8 mouse cellular contexts compared by ENCODE assay signal in the genomic region with DNA sequence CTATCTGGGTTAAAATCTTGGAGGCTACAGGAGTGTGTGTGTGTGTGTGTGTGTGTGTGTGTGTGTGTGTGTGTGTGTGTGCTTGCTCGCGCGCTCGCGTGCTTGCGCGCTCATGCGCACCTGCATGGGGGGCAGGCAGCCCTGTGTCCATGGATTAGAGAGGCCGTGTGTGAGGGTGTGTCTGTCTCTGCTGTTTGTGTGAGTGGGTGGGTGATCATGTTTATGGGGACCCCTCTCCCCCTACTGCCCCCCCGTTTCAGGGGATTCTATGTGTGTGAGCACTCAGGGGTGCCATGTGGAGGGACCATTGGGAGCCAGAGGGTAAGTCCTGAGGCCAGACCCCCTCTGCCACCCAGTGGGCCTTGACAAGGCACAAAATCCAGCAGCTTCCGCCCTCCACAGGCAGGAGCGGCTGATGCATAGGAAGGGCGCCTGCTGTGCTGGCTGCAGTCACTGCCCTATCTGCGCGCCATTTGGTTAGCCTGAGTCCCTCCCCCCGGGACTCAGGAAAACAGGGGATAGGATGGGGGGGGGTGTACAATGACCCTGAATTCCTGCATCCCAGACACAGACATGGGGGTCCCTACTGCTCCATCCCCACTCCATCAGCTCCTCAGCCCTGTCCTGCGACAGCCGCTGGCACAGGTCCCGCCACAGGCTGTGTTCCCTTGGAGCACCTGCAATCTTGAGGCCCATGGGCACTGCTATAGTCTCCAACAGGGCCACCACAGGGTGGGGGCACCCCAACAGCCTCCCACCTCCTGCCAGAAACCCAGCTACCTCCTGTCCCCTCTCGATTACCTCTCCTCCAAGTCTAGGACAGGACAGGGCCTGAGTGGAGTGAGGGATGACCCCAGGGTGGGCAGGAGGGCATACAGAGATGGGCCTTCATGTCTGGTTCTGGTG. TPM values are rescaled to one million over a fixed set of nuclear protein-coding genes. Genes with fewer than 3 reads are reported as not detected.
DNase-seq lines count a peak whose midpoint lies in the region; ATAC-seq and TF ChIP-seq lines count a peak whose summit lies in the region.
"Had no signal": no experiment of that assay in that cellular context is flagged by ENCODE, and none has a peak within 500 bp of the region (broad histone marks: within the 10 kb centered on the region; RNA-seq: fewer than 3 reads in every experiment).

No protein-coding gene starts in this region.

- peaks cover 49% of the 10 kb centered on the region for H3K27me3 ChIP-seq in lung, postnatal 0 days (replicated peaks; ENCODE audit: insufficient read depth, low read length)
- peaks cover 56% of the 10 kb centered on the region for H3K27me3 ChIP-seq in embryonic facial prominence, embryonic 11.5 days (ENCODE audit: control insufficient read depth, insufficient read depth, low read length)
- peaks cover 82% of the 10 kb centered on the region for H3K27me3 ChIP-seq in intestine, embryonic 14.5 days (replicated peaks; ENCODE audit: control insufficient read depth, insufficient read depth, low read length)
- peaks cover 74% of the 10 kb centered on the region for H3K27me3 ChIP-seq in stomach, embryonic 15.5 days (replicated peaks)

- H3K9ac ChIP-seq in lung, postnatal 0 days (replicated peaks; ENCODE audit: low read depth) = no peak overlapping the region
- H3K9ac ChIP-seq in embryonic facial prominence, embryonic 11.5 days (replicated peaks; ENCODE audit: low read length) = peak overlapping the region; percentile 61
- H3K9ac ChIP-seq in intestine, embryonic 14.5 days (ENCODE audit: low read length) = peak overlapping the region; percentile 40; the same call in 1 of the 2 replicates
- H3K9ac ChIP-seq in stomach, embryonic 15.5 days = no peak overlapping the region

- peak overlapping the region; percentile 41 for H3K4me2 ChIP-seq in lung, postnatal 0 days (replicated peaks; ENCODE audit: low read depth, low read length)
- peak overlapping the region; percentile 57 for H3K4me2 ChIP-seq in embryonic facial prominence, embryonic 11.5 days (ENCODE audit: low read depth, low read length)
- H3K4me2 ChIP-seq in intestine, embryonic 14.5 days (ENCODE audit: low read length) = peak overlapping the region; percentile 33; the same call in 1 of the 2 replicates
- H3K4me2 ChIP-seq in stomach, embryonic 15.5 days = peak overlapping the region; percentile 10; the same call in 1 of the 2 replicates

- H3K9me3 ChIP-seq in lung, postnatal 0 days (ENCODE audit: low read length) = no peaks in the 10 kb centered on the region
- no peaks in the 10 kb centered on the region for H3K9me3 ChIP-seq in embryonic facial prominence, embryonic 11.5 days (replicated peaks; ENCODE audit: control insufficient read depth, low read length)
- no peaks in the 10 kb centered on the region for H3K9me3 ChIP-seq in intestine, embryonic 14.5 days (ENCODE audit: control insufficient read depth, low read length)
- H3K9me3 ChIP-seq in stomach, embryonic 15.5 days = no peaks in the 10 kb centered on the region

- no peak overlapping the region; the same call in 1 of the 2 replicates for H3K4me3 ChIP-seq in lung, postnatal 0 days (ENCODE audit: low read depth, low read length)
- peak overlapping the region; percentile 36 for H3K4me3 ChIP-seq in embryonic facial prominence, embryonic 11.5 days (ENCODE audit: low read depth, low read length)
- peak overlapping the region; percentile 26 for H3K4me3 ChIP-seq in intestine, embryonic 14.5 days (ENCODE audit: low read depth, low read length)
- H3K4me3 ChIP-seq in stomach, embryonic 15.5 days (replicated peaks) = peak overlapping the region; percentile 26

- H3K27ac ChIP-seq in lung, postnatal 0 days (ENCODE audit: low read length) = no peak overlapping the region
- H3K27ac ChIP-seq in embryonic facial prominence, embryonic 11.5 days (replicated peaks; ENCODE audit: low read depth, low read length) = no peak overlapping the region
- no peak overlapping the region for H3K27ac ChIP-seq in intestine, embryonic 14.5 days (ENCODE audit: low read depth)
- H3K27ac ChIP-seq in stomach, embryonic 15.5 days = no peak overlapping the region

- WGBS in lung, postnatal 0 days = 11% methylated on average over 18 of the region's 20 CpGs
- 7% methylated on average over 20 of the region's 20 CpGs for WGBS in embryonic facial prominence, embryonic 11.5 days
- WGBS in intestine, embryonic 14.5 days = 6% methylated on average over 20 of the region's 20 CpGs
- 15% methylated on average over 20 of the region's 20 CpGs for WGBS in stomach, embryonic 15.5 days

- no peaks in the 10 kb centered on the region for H3K4me1 ChIP-seq in lung, postnatal 0 days (ENCODE audit: insufficient read depth, low read depth, low read length)
- no peaks in the 10 kb centered on the region for H3K4me1 ChIP-seq in embryonic facial prominence, embryonic 11.5 days (ENCODE audit: control insufficient read depth, insufficient read depth, low read length)
- no peaks in the 10 kb centered on the region for H3K4me1 ChIP-seq in intestine, embryonic 14.5 days (replicated peaks; ENCODE audit: control insufficient read depth, insufficient read depth, low read length)
- H3K4me1 ChIP-seq in stomach, embryonic 15.5 days = no peaks in the 10 kb centered on the region

- peak; percentile 31 for TF ChIP-seq CTCF in lung, postnatal 0 days (IDR thresholded peaks at IDR 0.05)

- no peak for ATAC-seq in lung, postnatal 0 days
- ATAC-seq in embryonic facial prominence, embryonic 11.5 days (replicated peaks; ENCODE audit: insufficient number of reproducible peaks, low FRiP score, low TSS enrichment, low read depth) = peak; percentile 41
- ATAC-seq in intestine, embryonic 14.5 days (replicated peaks; ENCODE audit: low FRiP score, low TSS enrichment, low read depth) = no peak
- ATAC-seq in stomach, embryonic 15.5 days (ENCODE audit: insufficient read depth, low FRiP score, low read depth) = no peak
- ATAC-seq in megakaryocyte, adult 5-6 weeks (ENCODE audit: poor library complexity, severe bottlenecking) = no peak

- no peaks in the 10 kb centered on the region for H3K36me3 ChIP-seq in lung, postnatal 0 days (ENCODE audit: insufficient read depth, low read length)
- no peaks in the 10 kb centered on the region for H3K36me3 ChIP-seq in embryonic facial prominence, embryonic 11.5 days (replicated peaks; ENCODE audit: control insufficient read depth, insufficient read depth, low read depth, low read length)
- no peaks in the 10 kb centered on the region for H3K36me3 ChIP-seq in intestine, embryonic 14.5 days (ENCODE audit: control insufficient read depth, insufficient read depth, low read length)
- H3K36me3 ChIP-seq in stomach, embryonic 15.5 days = no peaks in the 10 kb centered on the region

- no peak for TF ChIP-seq EP300 in lung, postnatal 0 days (IDR thresholded peaks at IDR 0.05)

- DNase-seq in lung, postnatal 0 days (ENCODE audit: low spot score) = no peak
- DNase-seq in lung, postnatal 25 days (ENCODE audit: low spot score) = no peak
- DNase-seq in embryonic facial prominence, embryonic 11.5 days (ENCODE audit: low spot score) = peak; percentile 43
- DNase-seq in intestine, embryonic 14.5 days (ENCODE audit: low spot score) = no peak
- no peak for DNase-seq in gastrocnemius, postnatal 25 days
- DNase-seq: adrenal gland, postnatal 10 days had no signal

RNA-seq across cellular contexts. Expression of gene Lrrc4b, which starts 14.7 kb away (rescaled TPM):
- polyA plus RNA-seq in lung, postnatal 0 days (2015; fragmentation: Nextera tagmentation; extraction: Ambion mirVana) = 0.51 and 0.76 TPM in 2 replicates
- 1.9 and 3.2 TPM in 2 replicates for polyA plus RNA-seq in embryonic facial prominence, embryonic 11.5 days (2014; fragmentation: Nextera tagmentation; extraction: Ambion mirVana)
- 1.3 TPM in 2 replicates for polyA plus RNA-seq in intestine, embryonic 14.5 days (2014; fragmentation: Nextera tagmentation; extraction: Ambion mirVana)
- 0.70 and 0.81 TPM in 2 replicates for polyA plus RNA-seq in stomach, embryonic 15.5 days (2015; fragmentation: Nextera tagmentation; extraction: Ambion mirVana)
- total RNA-seq in megakaryocyte, adult 5-6 weeks (2015) = not detected in 2 replicates
- not detected in 2 replicates for total RNA-seq in megakaryocyte, adult 5-6 weeks (2017)
- under 1 TPM; 0.24 to 0.43 TPM for total RNA-seq in gastrocnemius, postnatal 25 days (2021)

RNA-seq across cellular contexts. Expression of gene Aspdh, which starts 21.7 kb away (rescaled TPM):
- polyA plus RNA-seq in lung, postnatal 0 days (2015; fragmentation: Nextera tagmentation; extraction: Ambion mirVana) = not detected in 2 replicates
- not detected in 2 replicates for polyA plus RNA-seq in embryonic facial prominence, embryonic 11.5 days (2014; fragmentation: Nextera tagmentation; extraction: Ambion mirVana)
- polyA plus RNA-seq in intestine, embryonic 14.5 days (2014; fragmentation: Nextera tagmentation; extraction: Ambion mirVana) = 0.65 TPM in 1 of 2 replicates, not detected in the other
- polyA plus RNA-seq in stomach, embryonic 15.5 days (2015; fragmentation: Nextera tagmentation; extraction: Ambion mirVana) = 0.94 and 1.7 TPM in 2 replicates
- not detected in 2 replicates for total RNA-seq in megakaryocyte, adult 5-6 weeks (2015)
- not detected in 2 replicates for total RNA-seq in megakaryocyte, adult 5-6 weeks (2017)
- total RNA-seq in gastrocnemius, postnatal 25 days (2021) = not detected

RNA-seq across cellular contexts. Expression of gene Josd2, which starts 24.3 kb away (rescaled TPM):
- 93.7 and 110 TPM in 2 replicates for polyA plus RNA-seq in lung, postnatal 0 days (2015; fragmentation: Nextera tagmentation; extraction: Ambion mirVana)
- 61.1 and 66.4 TPM in 2 replicates for polyA plus RNA-seq in embryonic facial prominence, embryonic 11.5 days (2014; fragmentation: Nextera tagmentation; extraction: Ambion mirVana)
- polyA plus RNA-seq in intestine, embryonic 14.5 days (2014; fragmentation: Nextera tagmentation; extraction: Ambion mirVana) = 72.1 and 77.0 TPM in 2 replicates
- polyA plus RNA-seq in stomach, embryonic 15.5 days (2015; fragmentation: Nextera tagmentation; extraction: Ambion mirVana) = 91.3 and 105 TPM in 2 replicates
- 18.2 and 20.3 TPM in 2 replicates for total RNA-seq in megakaryocyte, adult 5-6 weeks (2015)
- total RNA-seq in megakaryocyte, adult 5-6 weeks (2017) = 12.5 and 14.0 TPM in 2 replicates
- 10 to 100 TPM; 62.8 to 69.1 TPM for total RNA-seq in gastrocnemius, postnatal 25 days (2021)

RNA-seq across cellular contexts. Expression of gene Emc10, which starts 52.8 kb away (rescaled TPM):
- polyA plus RNA-seq in lung, postnatal 0 days (2015; fragmentation: Nextera tagmentation; extraction: Ambion mirVana) = 59.3 and 69.2 TPM in 2 replicates
- 76.4 and 89.8 TPM in 2 replicates for polyA plus RNA-seq in embryonic facial prominence, embryonic 11.5 days (2014; fragmentation: Nextera tagmentation; extraction: Ambion mirVana)
- 107 and 116 TPM in 2 replicates for polyA plus RNA-seq in intestine, embryonic 14.5 days (2014; fragmentation: Nextera tagmentation; extraction: Ambion mirVana)
- polyA plus RNA-seq in stomach, embryonic 15.5 days (2015; fragmentation: Nextera tagmentation; extraction: Ambion mirVana) = 98.8 and 106 TPM in 2 replicates
- total RNA-seq in megakaryocyte, adult 5-6 weeks (2015) = 42.4 and 47.4 TPM in 2 replicates
- 23.1 and 27.4 TPM in 2 replicates for total RNA-seq in megakaryocyte, adult 5-6 weeks (2017)
- 10 to 100 TPM; 41.4 to 53.2 TPM for total RNA-seq in gastrocnemius, postnatal 25 days (2021)

RNA-seq across cellular contexts. Expression of gene Fam71e1, which starts 52.9 kb away (rescaled TPM):
- polyA plus RNA-seq in lung, postnatal 0 days (2015; fragmentation: Nextera tagmentation; extraction: Ambion mirVana) = 11.4 and 12.0 TPM in 2 replicates
- polyA plus RNA-seq in embryonic facial prominence, embryonic 11.5 days (2014; fragmentation: Nextera tagmentation; extraction: Ambion mirVana) = 10.8 and 11.2 TPM in 2 replicates
- 10.2 and 11.5 TPM in 2 replicates for polyA plus RNA-seq in intestine, embryonic 14.5 days (2014; fragmentation: Nextera tagmentation; extraction: Ambion mirVana)
- polyA plus RNA-seq in stomach, embryonic 15.5 days (2015; fragmentation: Nextera tagmentation; extraction: Ambion mirVana) = 9.1 and 12.3 TPM in 2 replicates
- total RNA-seq in megakaryocyte, adult 5-6 weeks (2015) = 1.7 and 2.0 TPM in 2 replicates
- 0.12 TPM in 1 of 2 replicates, not detected in the other for total RNA-seq in megakaryocyte, adult 5-6 weeks (2017)
- total RNA-seq in gastrocnemius, postnatal 25 days (2021) = 1 to 10 TPM; 2.5 to 2.9 TPM

Comparison
In these comparisons a context has a peak if more than half of its experiments do, and no peak if none do; other contexts are left out.
1. H3K9ac ChIP-seq: peak in embryonic facial prominence, embryonic 11.5 days (single experiment) and intestine, embryonic 14.5 days (single experiment); none in lung, postnatal 0 days (single experiment) and stomach, embryonic 15.5 days (single experiment).
2. Peak in every context shown above with its lines, with median percentiles within 50 percentile points of each other: H3K4me2 ChIP-seq.